Mouse (Mus musculus): ENCODE results near the gene Ubald1. TPM values are rescaled to one million over a fixed set of nuclear protein-coding genes. Genes with fewer than 3 reads are reported as not detected.

Ubald1 gene
- polyA plus RNA-seq, 1 experiment from 2014 or later, result 23.9 TPM

- no peak overlapping the region for H3K4me2 ChIP-seq (ENCODE audit: low read depth, low read length, severe bottlenecking)
- H3K9ac ChIP-seq (ENCODE audit: low read length), result no peak overlapping the region
- no peaks in the 10 kb centered on the region for H3K9me3 ChIP-seq (ENCODE audit: control insufficient read depth, low read length)
- H3K36me3 ChIP-seq (ENCODE audit: control insufficient read depth, insufficient read depth, low read length), result no peaks in the 10 kb centered on the region
- no peak overlapping the region for H3K27ac ChIP-seq (ENCODE audit: low read depth, low read length)
- no peaks in the 10 kb centered on the region for H3K4me1 ChIP-seq (replicated peaks; ENCODE audit: control insufficient read depth, insufficient read depth, low read length)
- WGBS, result 77% methylated on average over 5 of the region's 5 CpGs
- H3K4me3 ChIP-seq (ENCODE audit: low read depth, low read length), result no peak overlapping the region
- DNase-seq (ENCODE audit: low spot score) (no peak), ATAC-seq (replicated peaks; ENCODE audit: low FRiP score) (no peak)
- H3K27me3 ChIP-seq (ENCODE audit: control insufficient read depth, insufficient read depth, low read length), result no peaks in the 10 kb centered on the region
Observed at GRCm38 (mm10) chr16:4850938-4851628, 29.0 kb downstream of the Ubald1 start.

- WGBS, result 86% methylated on average over 7 of the region's 7 CpGs
- H3K9me3 ChIP-seq (ENCODE audit: control insufficient read depth, low read length), result no peaks in the 10 kb centered on the region
- H3K27ac ChIP-seq (ENCODE audit: low read depth, low read length), result no peak overlapping the region
- no peaks in the 10 kb centered on the region for H3K4me1 ChIP-seq (replicated peaks; ENCODE audit: control insufficient read depth, insufficient read depth, low read length)
- no peaks in the 10 kb centered on the region for H3K27me3 ChIP-seq (ENCODE audit: control insufficient read depth, insufficient read depth, low read length)
- DNase-seq (ENCODE audit: low spot score), result no peak
- no peak for ATAC-seq (replicated peaks; ENCODE audit: low FRiP score)
- no peaks in the 10 kb centered on the region for H3K36me3 ChIP-seq (ENCODE audit: control insufficient read depth, insufficient read depth, low read length)
- no peak overlapping the region for H3K4me2 ChIP-seq (ENCODE audit: low read depth, low read length, severe bottlenecking)
- H3K4me3 ChIP-seq (ENCODE audit: low read depth, low read length), result no peak overlapping the region
- H3K9ac ChIP-seq (ENCODE audit: low read length), result no peak overlapping the region
Observed at GRCm38 (mm10) chr16:4850361-4850760, 29.8 kb downstream of the Ubald1 start.

GRCm38 (mm10) chr16:4848090-4848489 is 32.0 kb downstream of the Ubald1 start:
- H3K36me3 ChIP-seq (ENCODE audit: control insufficient read depth, insufficient read depth, low read length), result no peaks in the 10 kb centered on the region
- H3K27ac ChIP-seq (ENCODE audit: low read depth, low read length), result no peak overlapping the region
- H3K9ac ChIP-seq (ENCODE audit: low read length), result no peak overlapping the region
- no peak overlapping the region for H3K4me2 ChIP-seq (ENCODE audit: low read depth, low read length, severe bottlenecking)
- no peaks in the 10 kb centered on the region for H3K27me3 ChIP-seq (ENCODE audit: control insufficient read depth, insufficient read depth, low read length)
- H3K4me3 ChIP-seq (ENCODE audit: low read depth, low read length), result no peak overlapping the region
- DNase-seq (ENCODE audit: low spot score), result no peak
- H3K9me3 ChIP-seq (ENCODE audit: control insufficient read depth, low read length), result no peaks in the 10 kb centered on the region
- 92% methylated on average over 2 of the region's 2 CpGs for WGBS
- H3K4me1 ChIP-seq (replicated peaks; ENCODE audit: control insufficient read depth, insufficient read depth, low read length), result no peaks in the 10 kb centered on the region
- no peak for ATAC-seq (replicated peaks; ENCODE audit: low FRiP score)

DNA sequence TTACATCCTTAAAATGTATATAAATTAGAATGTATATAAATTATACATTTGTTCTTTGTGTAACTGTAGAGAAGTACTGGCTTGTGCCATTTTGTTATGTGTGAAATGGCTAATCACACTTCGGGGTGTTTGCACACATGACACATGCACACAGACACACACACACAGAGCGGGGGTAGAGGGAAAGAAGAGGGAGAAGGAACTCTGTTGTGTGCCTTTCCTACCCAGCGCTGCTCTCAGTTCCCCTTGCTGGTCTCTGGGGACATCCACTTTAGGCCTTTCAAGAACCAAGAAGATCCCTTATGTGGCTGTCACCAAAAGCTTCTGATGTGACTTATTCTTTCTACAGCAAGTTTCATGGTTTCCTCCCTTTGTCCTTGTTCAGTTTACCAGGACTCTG is 33.1 kb downstream of the Ubald1 start:
- 85% methylated on average over 3 of the region's 3 CpGs for WGBS
- ATAC-seq (replicated peaks; ENCODE audit: low FRiP score), result no peak

DNA sequence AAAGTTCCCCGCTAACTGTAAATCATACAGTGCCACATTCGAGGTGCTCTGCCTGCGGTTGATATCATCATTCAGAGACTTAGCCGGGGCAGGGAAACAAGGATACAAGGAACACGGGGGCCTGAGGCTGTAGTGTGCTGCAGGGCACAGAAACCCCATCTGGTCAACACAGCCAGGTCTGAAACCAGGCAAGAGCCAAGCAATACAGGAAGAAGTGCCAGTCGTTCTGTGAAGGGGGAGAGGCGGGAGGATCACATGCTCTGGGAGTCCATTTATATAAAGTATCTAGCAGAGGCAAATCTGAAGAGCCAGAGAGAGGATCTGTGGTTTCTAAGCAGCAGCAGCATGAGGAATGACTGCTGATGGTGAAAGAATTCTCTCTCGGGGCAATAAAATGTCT is 39.9 kb downstream of the Ubald1 start:
- no peak overlapping the region for H3K4me3 ChIP-seq (ENCODE audit: low read depth, low read length)
- no peaks in the 10 kb centered on the region for H3K9me3 ChIP-seq (ENCODE audit: control insufficient read depth, low read length)
- H3K27ac ChIP-seq (ENCODE audit: low read depth, low read length), result no peak overlapping the region
- H3K4me1 ChIP-seq (replicated peaks; ENCODE audit: control insufficient read depth, insufficient read depth, low read length), result no peaks in the 10 kb centered on the region
- WGBS, result 87% methylated on average over 8 of the region's 8 CpGs
- ATAC-seq (replicated peaks; ENCODE audit: low FRiP score) (no peak), DNase-seq (ENCODE audit: low spot score) (no peak)
- H3K9ac ChIP-seq (ENCODE audit: low read length), result no peak overlapping the region
- H3K36me3 ChIP-seq (ENCODE audit: control insufficient read depth, insufficient read depth, low read length), result no peaks in the 10 kb centered on the region
- H3K4me2 ChIP-seq (ENCODE audit: low read depth, low read length, severe bottlenecking), result no peak overlapping the region
- no peaks in the 10 kb centered on the region for H3K27me3 ChIP-seq (ENCODE audit: control insufficient read depth, insufficient read depth, low read length)

More for the DNA sequence above, 33.1 kb downstream of the Ubald1 start:
- no peak overlapping the region for H3K9ac ChIP-seq (ENCODE audit: low read length)
- no peaks in the 10 kb centered on the region for H3K4me1 ChIP-seq (replicated peaks; ENCODE audit: control insufficient read depth, insufficient read depth, low read length)
- no peak overlapping the region for H3K4me2 ChIP-seq (ENCODE audit: low read depth, low read length, severe bottlenecking)
- H3K4me3 ChIP-seq (ENCODE audit: low read depth, low read length), result no peak overlapping the region
- H3K36me3 ChIP-seq (ENCODE audit: control insufficient read depth, insufficient read depth, low read length), result no peaks in the 10 kb centered on the region
- H3K9me3 ChIP-seq (ENCODE audit: control insufficient read depth, low read length), result no peaks in the 10 kb centered on the region
- no peaks in the 10 kb centered on the region for H3K27me3 ChIP-seq (ENCODE audit: control insufficient read depth, insufficient read depth, low read length)
- DNase-seq (ENCODE audit: low spot score), result no peak
- no peak overlapping the region for H3K27ac ChIP-seq (ENCODE audit: low read depth, low read length)

DNA sequence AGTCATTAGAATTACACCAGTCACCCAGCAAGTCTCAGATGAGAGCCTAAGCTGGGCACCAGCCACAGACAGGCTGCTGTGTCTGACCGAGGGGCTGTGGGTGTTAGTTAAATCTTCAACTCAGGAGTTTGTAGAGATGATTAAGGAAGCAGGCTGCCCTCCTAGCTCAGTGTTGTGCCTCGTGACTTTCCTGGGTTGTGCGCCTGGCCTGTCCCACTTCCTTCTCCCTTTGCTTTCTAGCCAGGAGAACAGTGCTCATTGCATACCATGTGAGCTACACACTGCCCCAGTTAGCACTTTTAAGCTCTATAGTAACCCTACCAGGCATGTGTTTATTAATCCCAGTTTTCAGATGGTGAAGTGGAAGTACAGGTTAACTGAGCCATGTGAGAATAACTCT is 40.6 kb downstream of the Ubald1 start:
- H3K27me3 ChIP-seq (ENCODE audit: control insufficient read depth, insufficient read depth, low read length), result no peaks in the 10 kb centered on the region
- ATAC-seq (replicated peaks; ENCODE audit: low FRiP score), result no peak
- no peak for DNase-seq (ENCODE audit: low spot score)
- H3K27ac ChIP-seq (ENCODE audit: low read depth, low read length), result no peak overlapping the region
- no peaks in the 10 kb centered on the region for H3K9me3 ChIP-seq (ENCODE audit: control insufficient read depth, low read length)
- H3K9ac ChIP-seq (ENCODE audit: low read length), result no peak overlapping the region
- no peak overlapping the region for H3K4me2 ChIP-seq (ENCODE audit: low read depth, low read length, severe bottlenecking)
- H3K36me3 ChIP-seq (ENCODE audit: control insufficient read depth, insufficient read depth, low read length), result no peaks in the 10 kb centered on the region
- no peaks in the 10 kb centered on the region for H3K4me1 ChIP-seq (replicated peaks; ENCODE audit: control insufficient read depth, insufficient read depth, low read length)
- H3K4me3 ChIP-seq (ENCODE audit: low read depth, low read length), result no peak overlapping the region
- 80% methylated on average over 3 of the region's 3 CpGs for whole genome bisulfite sequencing

DNA sequence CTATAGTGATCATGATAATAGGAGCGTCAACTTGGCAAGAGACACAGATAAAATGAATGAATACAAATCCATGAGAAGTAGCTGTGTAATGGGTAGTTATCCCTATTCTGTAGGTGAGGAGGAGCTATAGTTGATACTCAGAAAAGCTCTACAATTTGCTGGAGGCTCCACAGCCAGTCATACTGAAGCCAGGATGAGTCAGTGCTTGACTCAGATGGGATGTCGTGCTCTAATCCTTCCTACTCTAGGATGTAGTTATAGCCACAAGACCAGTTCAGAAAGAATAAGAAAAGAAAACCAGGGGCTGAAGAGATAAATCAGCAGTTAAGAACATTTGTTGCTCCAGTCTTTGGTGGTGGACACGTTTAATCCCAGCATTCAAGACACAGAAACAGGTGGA is 42.5 kb downstream of the Ubald1 start:
- DNase-seq (ENCODE audit: low spot score), result no peak
- Histone ChIP-seq H3K9ac (ENCODE audit: low read length) (no peak overlapping the region), H3K4me2 (ENCODE audit: low read depth, low read length, severe bottlenecking) (no peak overlapping the region), H3K27ac (ENCODE audit: low read depth, low read length) (no peak overlapping the region), H3K4me3 (ENCODE audit: low read depth, low read length) (no peak overlapping the region), H3K9me3 (ENCODE audit: control insufficient read depth, low read length) (no peaks in the 10 kb centered on the region), H3K27me3 (ENCODE audit: control insufficient read depth, insufficient read depth, low read length) (no peaks in the 10 kb centered on the region), H3K4me1 (replicated peaks; ENCODE audit: control insufficient read depth, insufficient read depth, low read length) (no peaks in the 10 kb centered on the region), H3K36me3 (ENCODE audit: control insufficient read depth, insufficient read depth, low read length) (no peaks in the 10 kb centered on the region)
- ATAC-seq (replicated peaks; ENCODE audit: low FRiP score), result no peak
- 80% methylated on average over 3 of the region's 3 CpGs for WGBS

GRCm38 (mm10) chr16:4835191-4835590 is 44.9 kb downstream of the Ubald1 start, which contains the start of gene 4930562C15Rik:
Gene 4930562C15Rik, plus strand, starts transcription at chr16:4835416.
- no peaks in the 10 kb centered on the region for H3K36me3 ChIP-seq (ENCODE audit: control insufficient read depth, insufficient read depth, low read length)
- no peak within 1 kb of the TSS for H3K27ac ChIP-seq (ENCODE audit: low read depth, low read length)
- no peaks in the 10 kb centered on the region for H3K4me1 ChIP-seq (replicated peaks; ENCODE audit: control insufficient read depth, insufficient read depth, low read length)
- no peak within 1 kb of the TSS for H3K4me2 ChIP-seq (ENCODE audit: low read depth, low read length, severe bottlenecking)
- no peaks in the 10 kb centered on the region for H3K27me3 ChIP-seq (ENCODE audit: control insufficient read depth, insufficient read depth, low read length)
- H3K9ac ChIP-seq (ENCODE audit: low read length), result no peak within 1 kb of the TSS
- 82% methylated on average over 3 of the region's 3 CpGs for WGBS
- H3K4me3 ChIP-seq (ENCODE audit: low read depth, low read length), result no peak within 1 kb of the TSS
- DNase-seq (ENCODE audit: low spot score), result no peak
- H3K9me3 ChIP-seq (ENCODE audit: control insufficient read depth, low read length), result no peaks in the 10 kb centered on the region
- no peak for ATAC-seq (replicated peaks; ENCODE audit: low FRiP score)

- Histone ChIP-seq H3K27ac (ENCODE audit: low read depth, low read length) (no peak overlapping the region), H3K9ac (ENCODE audit: low read length) (no peak overlapping the region), H3K27me3 (ENCODE audit: control insufficient read depth, insufficient read depth, low read length) (no peaks in the 10 kb centered on the region), H3K9me3 (ENCODE audit: control insufficient read depth, low read length) (no peaks in the 10 kb centered on the region), H3K4me2 (ENCODE audit: low read depth, low read length, severe bottlenecking) (no peak overlapping the region), H3K36me3 (ENCODE audit: control insufficient read depth, insufficient read depth, low read length) (no peaks in the 10 kb centered on the region), H3K4me3 (ENCODE audit: low read depth, low read length) (no peak overlapping the region), H3K4me1 (replicated peaks; ENCODE audit: control insufficient read depth, insufficient read depth, low read length) (no peaks in the 10 kb centered on the region)
- WGBS, result 82% methylated on average over 2 of the region's 2 CpGs
- ATAC-seq (replicated peaks; ENCODE audit: low FRiP score) (no peak), DNase-seq (ENCODE audit: low spot score) (no peak)
Observed at GRCm38 (mm10) chr16:4833858-4834257, 46.3 kb downstream of the Ubald1 start.
